ENCODE assay signal across 16 mouse cellular contexts in the genomic region with DNA sequence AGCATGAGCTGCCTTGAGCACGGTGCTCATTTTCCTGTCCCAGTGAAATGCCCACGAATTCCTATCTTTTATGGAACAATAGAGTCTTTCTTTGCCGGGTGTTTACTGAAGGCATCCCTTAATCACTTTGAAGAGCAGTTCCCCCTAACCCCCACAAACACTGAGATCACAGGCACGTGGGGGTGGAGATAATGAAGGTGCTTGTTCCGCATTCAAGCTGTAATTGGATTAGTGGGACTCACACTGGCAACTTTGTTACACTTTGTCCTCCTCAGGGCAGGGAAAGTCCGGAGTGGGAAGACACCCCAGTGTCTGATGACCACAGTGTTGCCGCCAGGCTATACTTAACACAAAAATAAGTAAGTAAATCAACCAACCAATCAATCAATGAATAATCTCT.
"Had no signal": no experiment of that assay in that cellular context is flagged by ENCODE, and none has a peak within 500 bp of the region (broad histone marks: within the 10 kb centered on the region; RNA-seq: fewer than 3 reads in every experiment).

No protein-coding gene starts in this region.

- H3K36me3 ChIP-seq: limb, embryonic 12.5 days; midbrain, embryonic 15.5 days; neural tube, embryonic 13.5 days had no signal

- H3K4me1 ChIP-seq: limb, embryonic 12.5 days; midbrain, embryonic 15.5 days; neural tube, embryonic 13.5 days had no signal

- H3K9ac ChIP-seq: limb, embryonic 12.5 days; lung, embryonic 14.5 days; midbrain, embryonic 15.5 days; neural tube, embryonic 13.5 days had no signal

- H3K27ac ChIP-seq: layer of hippocampus, adult 2 months; limb, embryonic 12.5 days; midbrain, embryonic 15.5 days; neural tube, embryonic 13.5 days; stomach, postnatal 0 days had no signal

- H3K4me3 ChIP-seq: layer of hippocampus, adult 2 months; limb, embryonic 12.5 days; midbrain, embryonic 15.5 days; neural tube, embryonic 13.5 days had no signal

- ATAC-seq: midbrain, embryonic 15.5 days had no signal

- H3K9me3 ChIP-seq: limb, embryonic 12.5 days; midbrain, embryonic 15.5 days; neural tube, embryonic 13.5 days had no signal

- DNase-seq: kidney, postnatal 10 days; kidney, postnatal 4 days; lung, embryonic 14.5 days; lung, postnatal 10 days; lung, postnatal 4 days; right cerebral cortex, adult 18-20 months; right cerebral cortex, postnatal 25 days; thymus, adult 2 months; thymus, postnatal 25 days had no signal

- H3K27me3 ChIP-seq: neural tube, embryonic 13.5 days had no signal

- H3K4me2 ChIP-seq: limb, embryonic 12.5 days; liver, embryonic 11.5 days; lung, embryonic 14.5 days; midbrain, embryonic 11.5 days; midbrain, embryonic 15.5 days; neural tube, embryonic 13.5 days had no signal
